Mouse (Mus musculus) intestine, embryonic 15.5 days (tissue): Measurements from ENCODE around the gene Ppfia2. TPM values are rescaled to one million over a fixed set of nuclear protein-coding genes. Genes with fewer than 3 reads are reported as not detected.

Experiments used
- ATAC-seq: fragments of 200-750 bp; cut with Nextera tagmentation; 2 replicates; pipeline ENCODE4 v1.8.0; 2017; ENCODE audit warnings: moderate TSS enrichment, moderate library complexity
- H3K27ac ChIP-seq: fragments of 300-500 bp; sonication (generic); 2 replicates; pipeline ENCODE4 v1.5.1; 2015; ENCODE audit warnings: mild to moderate bottlenecking, inconsistent platforms
- H3K27me3 ChIP-seq: fragments of 300-500 bp; sonication (generic); replicated peaks from 2 replicates; pipeline ENCODE4 v1.6.1; 2015; ENCODE audit warnings: inconsistent platforms
- H3K36me3 ChIP-seq: fragments of 300-500 bp; sonication (generic); 2 replicates; pipeline ENCODE4 v1.6.1; 2015; ENCODE audit warnings: inconsistent platforms
- H3K4me1 ChIP-seq: fragments of 300-500 bp; sonication (generic); replicated peaks from 2 replicates; pipeline ENCODE4 v1.6.1; 2015; ENCODE audit warnings: inconsistent platforms
- H3K4me2 ChIP-seq: fragments of 300-500 bp; sonication (generic); replicated peaks from 2 replicates; pipeline ENCODE4 v1.6.1; 2015; ENCODE audit warnings: mild to moderate bottlenecking, inconsistent platforms
- H3K4me3 ChIP-seq: fragments of 300-500 bp; sonication (generic); replicated peaks from 2 replicates; pipeline ENCODE4 v1.5.1; 2015; ENCODE audit warnings: inconsistent platforms
- H3K9ac ChIP-seq: fragments of 300-500 bp; sonication (generic); 2 replicates; pipeline ENCODE4 v1.6.1; 2015; ENCODE audit warnings: inconsistent platforms
- H3K9me3 ChIP-seq: fragments of 300-500 bp; sonication (generic); 2 replicates; pipeline ENCODE4 v1.6.1; 2016; ENCODE audit warnings: inconsistent platforms
- WGBS: fragments of 180-500 bp; shearing (Covaris S2); methylation state at CpG from one replicate; pipeline ENCODE4 v1.1.7; 2015; 5-methylcytosine and 5-hydroxymethylcytosine counted together
- polyA plus RNA-seq: library from polyadenylated mRNA; unstranded; fragments of >200 nt; fragmentation: Nextera tagmentation; extraction: Ambion mirVana; gene quantifications from 2 replicates; pipeline ENCODE4 v1.2.1, GENCODE M21; 2015

Ppfia2 gene
- polyA plus RNA-seq, 1 experiment from 2014 or later: 0.74 TPM

- no peaks in the 10 kb centered on the region for H3K9me3 ChIP-seq
- no peak overlapping the region for H3K27ac ChIP-seq
- H3K27me3 ChIP-seq: no peaks in the 10 kb centered on the region
- H3K4me1 ChIP-seq: no peaks in the 10 kb centered on the region
- WGBS: 81% methylated on average over 3 of the region's 3 CpGs
- H3K9ac ChIP-seq: no peak overlapping the region
- H3K36me3 ChIP-seq: no peaks in the 10 kb centered on the region
- no peak for ATAC-seq
- no peak overlapping the region for H3K4me3 ChIP-seq
- no peak overlapping the region for H3K4me2 ChIP-seq
Observed at GRCm38 (mm10) chr10:106938851-106939250, 468.7 kb downstream of the Ppfia2 start.

- H3K4me3 ChIP-seq: no peak overlapping the region
- H3K27ac ChIP-seq: no peak overlapping the region
- 34% methylated on average over 1 of the region's 1 CpGs for WGBS
- no peaks in the 10 kb centered on the region for H3K36me3 ChIP-seq
- H3K4me2 ChIP-seq: no peak overlapping the region
- ATAC-seq: no peak
- H3K9ac ChIP-seq: no peak overlapping the region
- H3K4me1 ChIP-seq: no peaks in the 10 kb centered on the region
- no peaks in the 10 kb centered on the region for H3K9me3 ChIP-seq
- H3K27me3 ChIP-seq: no peaks in the 10 kb centered on the region
Observed at GRCm38 (mm10) chr10:106939441-106939840, 469.3 kb downstream of the Ppfia2 start.

GRCm38 (mm10) chr10:106941380-106941779 is 471.2 kb downstream of the Ppfia2 start:
- H3K27me3 ChIP-seq: no peaks in the 10 kb centered on the region
- no peak overlapping the region for H3K27ac ChIP-seq
- no peak overlapping the region for H3K9ac ChIP-seq
- ATAC-seq: peak; percentile 74
- no peaks in the 10 kb centered on the region for H3K9me3 ChIP-seq
- no peaks in the 10 kb centered on the region for H3K36me3 ChIP-seq
- no peak overlapping the region for H3K4me3 ChIP-seq
- WGBS: 56% methylated on average over 5 of the region's 5 CpGs
- H3K4me1 ChIP-seq: no peaks in the 10 kb centered on the region
- H3K4me2 ChIP-seq: no peak overlapping the region

GRCm38 (mm10) chr10:106959026-106959425 is 488.9 kb downstream of the Ppfia2 start:
- WGBS: 81% methylated on average over 3 of the region's 3 CpGs
- no peak overlapping the region for H3K4me3 ChIP-seq
- no peaks in the 10 kb centered on the region for H3K36me3 ChIP-seq
- H3K27ac ChIP-seq: no peak overlapping the region
- H3K9me3 ChIP-seq: no peaks in the 10 kb centered on the region
- H3K4me2 ChIP-seq: no peak overlapping the region
- ATAC-seq: no peak
- no peaks in the 10 kb centered on the region for H3K27me3 ChIP-seq
- no peak overlapping the region for H3K9ac ChIP-seq
- no peaks in the 10 kb centered on the region for H3K4me1 ChIP-seq

GRCm38 (mm10) chr10:106975193-106976141 is 505.3 kb downstream of the Ppfia2 start:
- no peaks in the 10 kb centered on the region for H3K36me3 ChIP-seq
- 70% methylated on average over 13 of the region's 13 CpGs for WGBS
- no peak for ATAC-seq
- H3K9me3 ChIP-seq: no peaks in the 10 kb centered on the region
- no peak overlapping the region for H3K4me3 ChIP-seq
- H3K9ac ChIP-seq: no peak overlapping the region
- no peaks in the 10 kb centered on the region for H3K4me1 ChIP-seq
- no peak overlapping the region for H3K4me2 ChIP-seq
- no peaks in the 10 kb centered on the region for H3K27me3 ChIP-seq
- H3K27ac ChIP-seq: no peak overlapping the region
